Mouse (Mus musculus) kidney, postnatal 14 days (tissue): Measurements from ENCODE around the gene Sept3.
A peak's percentile ranks its signal among the peaks of the same experiment; 100 is the strongest.

Experiments
- DNase-seq: peaks from one replicate; pipeline ENCODE4 v3.0.0; 2022; ENCODE audit warnings: mixed read lengths

Sept3 gene

GRCm38 (mm10) chr15:82272295-82272694, 2.4 kb upstream of the Sept3 start:
- no peak for DNase-seq

- DNase-seq, result peak; percentile 22
These were observed 521 bp downstream of the Sept3 start for GRCm38 (mm10) chr15:82274927-82275901.

GRCm38 (mm10) chr15:82277591-82277990, 2.9 kb downstream of the Sept3 start:
- no peak for DNase-seq

DNA sequence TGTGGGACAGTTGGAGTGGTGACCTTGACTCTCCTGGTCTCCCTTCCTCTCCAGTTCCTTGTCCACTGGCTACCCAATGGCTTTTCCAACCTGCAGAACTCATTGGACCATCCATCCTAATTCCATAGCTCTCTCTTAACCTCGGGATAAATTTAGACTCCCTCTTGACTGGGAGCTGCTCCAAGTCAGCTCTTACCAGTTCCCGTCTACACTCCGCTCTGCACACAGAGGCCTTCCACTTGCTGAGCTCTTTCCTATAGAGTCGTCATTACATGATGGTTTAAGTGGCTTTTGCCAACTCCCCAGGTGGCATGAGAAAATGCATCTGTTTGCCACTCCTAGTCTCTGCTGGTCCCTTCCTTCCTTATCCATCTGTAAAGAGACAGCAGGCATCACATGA, 5.9 kb downstream of the Sept3 start:
- DNase-seq, result no peak

DNA sequence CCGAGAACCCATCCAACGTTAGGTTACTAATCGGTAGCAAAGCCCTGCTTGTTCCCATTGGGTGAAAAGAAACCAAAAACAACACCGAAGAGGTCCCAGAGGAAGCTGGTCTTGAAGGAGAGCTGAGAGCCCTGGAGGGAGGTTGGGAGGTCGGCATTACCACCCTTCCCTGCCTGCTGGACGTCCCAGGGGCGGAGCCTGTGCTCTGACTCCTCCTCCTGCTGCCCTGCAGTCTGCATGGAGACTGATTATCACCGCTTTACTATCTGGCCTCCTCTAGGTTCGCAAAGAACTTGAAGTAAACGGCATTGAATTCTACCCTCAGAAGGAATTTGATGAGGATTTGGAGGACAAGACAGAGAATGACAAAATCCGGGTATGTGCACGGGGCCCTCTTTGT, 11.5 kb downstream of the Sept3 start:
- DNase-seq, result no peak

DNA sequence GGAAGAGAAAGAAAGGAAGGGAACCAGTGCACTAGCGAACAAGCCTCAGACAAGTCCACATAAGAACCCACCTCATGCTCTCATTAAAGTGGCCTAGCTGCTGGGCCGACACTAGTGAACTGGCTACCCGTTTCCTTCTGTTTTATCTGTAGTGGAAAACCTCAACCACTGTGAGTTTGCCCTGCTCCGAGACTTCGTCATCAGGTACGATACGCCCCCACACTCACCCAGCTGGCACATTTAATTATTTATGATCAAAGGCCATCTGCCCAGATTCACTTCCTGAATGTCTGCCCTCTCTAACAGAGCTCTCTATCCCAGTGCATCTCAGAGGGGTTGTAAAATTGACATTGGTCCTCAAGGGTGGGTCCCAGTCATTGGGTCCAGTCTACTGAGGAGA, 15.6 kb downstream of the Sept3 start:
- no peak for DNase-seq

- DNase-seq, result no peak
These were observed 18.2 kb downstream of the Sept3 start for GRCm38 (mm10) chr15:82292851-82293250.

DNA sequence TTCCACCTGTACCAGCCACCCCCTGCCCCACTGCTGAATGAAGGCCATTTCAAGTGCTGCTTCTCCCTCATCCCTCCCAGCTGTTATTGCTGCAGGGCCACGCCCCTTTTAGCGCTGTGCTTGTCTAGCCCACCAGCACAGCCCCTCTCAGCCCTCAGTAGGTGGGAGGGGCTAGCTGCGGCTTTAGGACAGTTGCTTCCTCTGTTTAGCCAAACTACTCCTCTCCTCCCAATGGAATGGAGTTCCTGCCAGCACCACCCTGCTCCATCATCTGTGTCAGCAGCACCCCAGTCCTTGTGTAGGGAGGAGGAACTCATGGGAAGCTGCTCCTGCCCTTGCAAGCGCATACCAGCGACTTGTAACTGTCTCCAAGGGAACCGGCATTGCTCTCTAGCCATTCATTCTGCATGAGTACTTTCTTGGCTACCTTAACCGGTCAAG, 18.6 kb downstream of the Sept3 start:
- DNase-seq, result peak; percentile 19

GRCm38 (mm10) chr15:82294059-82294458, 19.4 kb downstream of the Sept3 start:
- DNase-seq, result no peak

- DNase-seq, result peak; percentile 9
These were observed 24.3 kb downstream of the Sept3 start, which contains the start of gene Wbp2nl for GRCm38 (mm10) chr15:82298764-82299561. Wbp2nl (plus strand) TSS chr15:82298954.

GRCm38 (mm10) chr15:82307107-82307506, 32.4 kb downstream of the Sept3 start:
- no peak for DNase-seq

- no peak for DNase-seq
These were observed 33.7 kb downstream of the Sept3 start for GRCm38 (mm10) chr15:82308416-82308815.

GRCm38 (mm10) chr15:82317839-82318238, 43.1 kb downstream of the Sept3 start:
- DNase-seq, result no peak

GRCm38 (mm10) chr15:82319613-82320012, 44.9 kb downstream of the Sept3 start:
- no peak for DNase-seq

DNA sequence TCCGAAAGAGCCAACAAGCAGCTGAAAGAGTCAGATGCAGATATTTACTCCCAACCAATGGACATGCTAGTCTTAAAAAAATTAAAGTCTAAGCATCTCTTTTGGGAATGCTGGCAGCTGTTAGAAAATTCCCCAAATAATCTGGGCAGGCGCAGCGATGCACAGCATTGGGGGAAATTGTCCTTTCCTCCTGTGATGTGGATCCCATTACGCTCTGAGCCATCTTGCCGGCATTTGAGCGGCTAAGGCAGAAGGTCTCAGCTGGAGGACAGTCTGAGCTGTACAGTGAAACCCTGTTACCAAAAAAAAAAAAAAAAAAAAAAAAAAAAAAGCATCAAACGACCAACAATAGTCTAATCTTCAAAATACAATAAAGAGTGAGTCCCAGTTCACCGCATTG, 47.5 kb downstream of the Sept3 start:
- no peak for DNase-seq

DNA sequence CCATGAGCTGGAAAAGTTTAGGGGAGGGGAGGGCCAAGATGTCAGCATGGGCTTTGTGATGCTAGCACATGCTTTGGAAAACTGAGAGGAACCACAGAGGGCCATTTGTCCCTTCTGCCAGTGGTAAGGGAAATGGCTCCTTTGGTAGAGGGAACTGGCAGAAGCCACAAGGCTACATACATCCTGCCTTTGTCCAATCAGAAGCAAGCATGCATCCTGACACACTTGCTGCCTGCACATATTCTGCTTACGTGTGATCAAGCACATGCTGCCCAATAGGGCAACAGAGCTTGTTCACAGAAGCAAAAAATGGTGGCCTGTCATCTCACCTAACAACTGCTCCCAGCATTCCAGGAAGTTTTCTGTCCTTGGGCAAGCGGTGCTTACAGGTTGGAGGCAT, 50.7 kb downstream of the Sept3 start:
- no peak for DNase-seq

- no peak for DNase-seq
These were observed 60.5 kb downstream of the Sept3 start for GRCm38 (mm10) chr15:82335194-82335593.

- no peak for DNase-seq
These were observed 61.9 kb downstream of the Sept3 start for GRCm38 (mm10) chr15:82336629-82337028.

DNA sequence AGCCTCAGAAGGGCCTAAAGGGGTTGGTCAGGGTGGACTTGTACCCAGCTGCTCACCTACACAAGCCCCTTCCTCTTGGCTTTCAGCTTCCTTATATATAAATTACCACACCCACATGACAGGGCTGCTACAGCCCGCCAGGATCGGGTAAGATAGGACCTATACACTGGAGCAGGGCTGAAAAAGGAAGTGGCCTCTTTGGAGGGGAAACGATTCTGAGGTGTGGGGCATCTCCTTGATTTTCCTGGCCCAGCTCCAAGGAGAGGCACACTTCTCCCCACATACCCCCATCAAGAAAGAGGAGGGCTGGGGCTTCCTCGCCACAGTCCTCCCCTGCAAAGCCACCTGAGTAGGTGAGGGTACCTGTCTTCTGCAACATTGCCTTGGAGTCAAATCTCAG, 63.2 kb downstream of the Sept3 start:
- no peak for DNase-seq

DNA sequence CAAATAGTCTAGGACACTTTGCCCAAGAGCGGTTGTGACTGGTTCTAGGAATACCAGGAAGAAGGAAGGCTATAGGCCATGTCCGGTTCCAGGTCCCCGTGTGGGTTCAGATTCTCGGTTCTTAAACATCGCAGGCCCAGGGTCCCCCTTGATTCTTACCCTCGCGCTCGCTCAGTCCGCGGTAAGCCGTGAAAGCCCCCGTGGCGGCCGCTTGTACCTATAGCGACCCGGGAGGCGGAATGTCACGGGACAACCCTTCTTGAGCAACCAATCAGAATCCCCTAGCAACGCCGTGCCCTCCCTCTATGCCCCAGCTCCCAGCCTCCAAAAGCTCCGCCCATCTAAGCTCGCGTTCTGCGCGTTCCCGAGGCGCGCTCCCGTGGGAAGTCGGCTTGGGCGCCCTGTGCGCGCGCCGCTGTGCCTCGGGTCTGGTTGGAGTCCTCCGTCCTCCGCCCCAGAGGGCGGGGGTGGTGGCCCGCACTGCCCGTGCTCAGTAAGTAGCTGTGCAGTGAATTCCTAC, 64.0 kb downstream of the Sept3 start, which contains the start of the genes Naga, Pheta2 and Smdt1:
TSS of gene Naga (minus strand) at position 333 of the 520 bp plus-strand sequence.
TSS of gene Pheta2 (plus strand) at position 350 of the 520 bp plus-strand sequence.
TSS of gene Smdt1 (plus strand) at position 367 of the 520 bp plus-strand sequence.
- peak; percentile 98 for DNase-seq

DNA sequence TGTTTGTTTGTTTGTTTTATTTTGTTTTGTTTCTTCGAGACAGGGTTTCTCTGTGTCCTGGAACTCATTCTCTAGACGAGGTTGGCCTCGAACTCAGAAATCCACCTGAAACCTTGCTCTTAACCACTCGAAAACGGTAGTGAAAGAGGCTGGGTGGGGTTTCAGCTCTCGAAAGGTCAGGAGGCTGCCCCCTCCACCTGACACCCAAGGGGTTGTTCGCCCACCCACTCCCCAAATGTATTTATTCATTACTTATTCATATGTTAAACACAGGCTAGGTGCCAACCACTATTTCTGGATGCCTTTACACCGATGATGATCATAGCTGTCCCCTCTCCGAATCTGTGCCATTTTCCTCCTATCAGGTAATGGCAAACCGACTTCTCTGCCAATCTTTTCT, 64.5 kb downstream of the Sept3 start:
- no peak for DNase-seq

DNA sequence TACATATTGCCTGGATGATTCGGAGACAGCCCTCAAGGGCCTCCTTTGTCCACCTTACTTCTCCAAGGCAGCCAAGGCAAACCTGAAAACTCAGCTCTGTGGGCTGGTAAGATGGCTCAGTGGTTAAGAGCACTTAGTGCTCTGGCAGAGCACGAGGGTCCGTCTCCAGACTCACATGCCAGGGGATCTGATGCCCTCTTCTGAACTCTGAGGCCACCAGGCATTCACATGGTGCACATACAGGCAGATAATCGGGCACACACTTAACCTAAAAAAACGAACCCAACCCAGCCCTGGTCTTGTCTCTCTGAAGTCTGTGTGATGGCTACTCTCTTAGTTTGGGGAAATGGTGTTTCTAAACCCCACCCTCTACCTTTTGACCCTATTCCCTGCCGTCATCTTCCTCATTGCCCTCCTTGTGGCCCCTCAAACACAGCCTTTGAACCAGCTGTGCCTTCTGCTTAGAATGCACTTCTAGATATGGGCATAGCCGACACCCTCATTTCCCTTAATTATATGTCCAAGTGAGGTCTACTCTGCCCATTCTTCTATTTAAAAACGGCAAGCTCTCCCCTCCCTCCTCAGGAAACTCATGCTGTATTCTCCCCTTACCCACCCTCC, 65.1 kb downstream of the Sept3 start:
- no peak for DNase-seq
